Mouse (Mus musculus): Measurements from ENCODE around the gene Bnc2.

The Bnc2 gene

GRCm38 (mm10) chr4:84427955-84428354 lies 247.1 kb downstream of the Bnc2 start:
- DNase-seq (ENCODE audit: low spot score), result no peak

- no peak for DNase-seq (ENCODE audit: low spot score)
These were observed 263.6 kb downstream of the Bnc2 start for GRCm38 (mm10) chr4:84411431-84411830.

- DNase-seq (ENCODE audit: low spot score), result peak; percentile 18
These were observed 267.6 kb downstream of the Bnc2 start for GRCm38 (mm10) chr4:84407328-84408028.

GRCm38 (mm10) chr4:84403356-84404145 lies 271.5 kb downstream of the Bnc2 start:
- DNase-seq (ENCODE audit: low spot score), result no peak

- no peak for DNase-seq (ENCODE audit: low spot score)
These were observed 286.1 kb downstream of the Bnc2 start for GRCm38 (mm10) chr4:84388991-84389390.

GRCm38 (mm10) chr4:84385156-84385555 lies 289.9 kb downstream of the Bnc2 start:
- no peak for DNase-seq (ENCODE audit: low spot score)

GRCm38 (mm10) chr4:84379289-84379688 lies 295.8 kb downstream of the Bnc2 start:
- DNase-seq (ENCODE audit: low spot score), result no peak

- DNase-seq (ENCODE audit: low spot score), result no peak
These were observed 297.6 kb downstream of the Bnc2 start for GRCm38 (mm10) chr4:84377513-84377912.

- DNase-seq (ENCODE audit: low spot score), result peak; percentile 8
These were observed 312.7 kb downstream of the Bnc2 start for GRCm38 (mm10) chr4:84362337-84362823.

- no peak for DNase-seq (ENCODE audit: low spot score)
These were observed 313.9 kb downstream of the Bnc2 start for GRCm38 (mm10) chr4:84361165-84361564.

GRCm38 (mm10) chr4:84359996-84360395 lies 315.1 kb downstream of the Bnc2 start:
- DNase-seq (ENCODE audit: low spot score), result no peak

GRCm38 (mm10) chr4:84358204-84358603 lies 316.9 kb downstream of the Bnc2 start:
- no peak for DNase-seq (ENCODE audit: low spot score)

- no peak for DNase-seq (ENCODE audit: low spot score)
These were observed 317.7 kb downstream of the Bnc2 start for GRCm38 (mm10) chr4:84357382-84357781.

GRCm38 (mm10) chr4:84356468-84357153 lies 318.5 kb downstream of the Bnc2 start:
- no peak for DNase-seq (ENCODE audit: low spot score)

GRCm38 (mm10) chr4:84352656-84353055 lies 322.4 kb downstream of the Bnc2 start:
- no peak for DNase-seq (ENCODE audit: low spot score)

- DNase-seq (ENCODE audit: low spot score), result peak; percentile 6
These were observed 325.5 kb downstream of the Bnc2 start for GRCm38 (mm10) chr4:84349536-84349935.

GRCm38 (mm10) chr4:84339172-84339571 lies 335.9 kb downstream of the Bnc2 start:
- DNase-seq (ENCODE audit: low spot score), result no peak

GRCm38 (mm10) chr4:84331995-84332394 lies 343.1 kb downstream of the Bnc2 start:
- DNase-seq (ENCODE audit: low spot score), result no peak

GRCm38 (mm10) chr4:84331450-84331849 lies 343.6 kb downstream of the Bnc2 start:
- no peak for DNase-seq (ENCODE audit: low spot score)

- no peak for DNase-seq (ENCODE audit: low spot score)
These were observed 344.6 kb downstream of the Bnc2 start for GRCm38 (mm10) chr4:84330509-84330908.

GRCm38 (mm10) chr4:84329651-84330050 lies 345.4 kb downstream of the Bnc2 start:
- DNase-seq (ENCODE audit: low spot score), result no peak

- DNase-seq (ENCODE audit: low spot score), result no peak
These were observed 350.7 kb downstream of the Bnc2 start for GRCm38 (mm10) chr4:84324371-84324770.

GRCm38 (mm10) chr4:84321598-84321997 lies 353.5 kb downstream of the Bnc2 start:
- no peak for DNase-seq (ENCODE audit: low spot score)

All from urinary bladder, postnatal 14 days (tissue).